Mouse (Mus musculus): ENCODE data around the gene Vwa8. TPM values are rescaled to one million over a fixed set of nuclear protein-coding genes. Genes with fewer than 3 reads are reported as not detected.
"Not testable (repeated sequence)": the region's sequence is repeated elsewhere in the genome, so short reads cannot be mapped to it uniquely, and the experiment has no call there.

The Vwa8 gene
- polyA plus RNA-seq, 1 experiment from 2014 or later: 7.9 TPM

DNA sequence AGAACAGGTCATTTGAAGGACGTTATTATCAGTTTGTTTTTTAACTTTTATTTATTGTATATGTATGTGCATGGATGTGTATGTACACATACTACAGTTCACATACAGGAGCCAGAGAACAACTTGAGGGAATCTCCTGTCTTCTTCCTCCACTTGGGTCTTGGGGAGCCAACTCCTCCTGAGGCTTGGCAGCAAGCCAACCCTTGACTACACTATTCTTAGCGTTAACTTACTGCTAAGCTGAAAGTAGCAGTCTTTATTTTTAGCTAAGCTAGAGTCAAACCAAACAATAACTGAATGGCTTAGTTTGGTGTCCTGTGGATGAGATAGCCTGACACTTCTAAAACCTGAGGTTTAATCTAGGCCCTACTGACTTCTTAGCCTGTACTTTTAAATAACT is 135.4 kb downstream of the Vwa8 start:
- Histone ChIP-seq H3K9me3 (replicated peaks) (no peaks in the 10 kb centered on the region), H3K4me1 (replicated peaks) (no peaks in the 10 kb centered on the region), H3K4me2 (no peak overlapping the region), H3K4me3 (replicated peaks) (no peak overlapping the region), H3K36me3 (replicated peaks) (no peaks in the 10 kb centered on the region), H3K27me3 (no peaks in the 10 kb centered on the region), H3K27ac (replicated peaks) (no peak overlapping the region), H3K9ac (no peak overlapping the region)
- WGBS (ENCODE audit: insufficient replicate concordance): 55% methylated on average over 2 of the region's 2 CpGs
- no peak for ATAC-seq (ENCODE audit: insufficient read depth)

DNA sequence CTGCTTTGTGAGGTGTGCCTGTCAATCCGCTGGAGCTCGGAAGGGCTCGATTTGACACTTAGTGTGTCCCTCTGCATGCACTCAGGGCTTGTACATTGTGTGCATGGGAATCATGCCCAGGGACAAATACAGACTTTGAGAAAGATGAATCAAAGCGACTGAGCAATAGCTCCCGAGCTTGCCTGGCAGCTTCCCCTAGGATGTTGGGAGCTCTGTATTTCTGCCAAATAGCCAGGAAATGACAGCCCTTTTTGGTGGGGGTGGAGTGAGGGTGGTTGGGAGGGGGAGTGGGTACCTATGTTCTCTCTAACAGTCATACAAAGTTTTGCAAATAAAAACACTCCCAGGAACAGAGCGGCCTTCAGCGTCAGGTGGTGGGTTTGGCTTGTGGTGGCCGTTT is 138.7 kb downstream of the Vwa8 start:
- no peaks in the 10 kb centered on the region for H3K4me1 ChIP-seq (replicated peaks)
- no peak overlapping the region for H3K4me3 ChIP-seq (replicated peaks)
- no peaks in the 10 kb centered on the region for H3K9me3 ChIP-seq (replicated peaks)
- no peak overlapping the region for H3K9ac ChIP-seq
- H3K36me3 ChIP-seq (replicated peaks): no peaks in the 10 kb centered on the region
- whole genome bisulfite sequencing (ENCODE audit: insufficient replicate concordance): 78% methylated on average over 8 of the region's 8 CpGs
- no peaks in the 10 kb centered on the region for H3K27me3 ChIP-seq
- no peak overlapping the region for H3K4me2 ChIP-seq
- H3K27ac ChIP-seq (replicated peaks): no peak overlapping the region
- no peak for ATAC-seq (ENCODE audit: insufficient read depth)

DNA sequence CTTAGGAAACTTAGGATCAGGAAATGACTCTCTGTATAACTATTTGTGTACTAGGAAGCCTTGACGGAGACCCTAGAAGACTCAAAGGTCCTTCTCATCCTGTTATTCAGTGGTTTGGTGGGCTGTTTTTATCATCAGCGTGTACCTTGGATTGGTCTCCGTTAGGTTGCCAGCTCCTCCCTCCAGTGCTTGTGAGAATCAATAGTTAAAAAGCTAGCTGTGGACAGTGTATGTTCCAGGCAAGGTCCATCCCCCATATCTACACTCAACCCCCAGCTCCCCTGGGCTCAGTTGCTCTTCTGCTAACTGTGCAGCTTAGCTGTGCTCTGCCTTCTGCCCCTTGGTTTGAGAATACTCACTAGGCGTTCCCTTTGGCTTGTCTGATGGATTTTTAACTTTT is 143.6 kb downstream of the Vwa8 start:
- Histone ChIP-seq H3K36me3 (replicated peaks) (no peaks in the 10 kb centered on the region), H3K4me1 (replicated peaks) (no peaks in the 10 kb centered on the region), H3K4me3 (replicated peaks) (no peak overlapping the region), H3K27me3 (no peaks in the 10 kb centered on the region), H3K27ac (replicated peaks) (no peak overlapping the region), H3K9ac (no peak overlapping the region), H3K9me3 (replicated peaks) (no peaks in the 10 kb centered on the region), H3K4me2 (no peak overlapping the region)
- WGBS (ENCODE audit: insufficient replicate concordance): 59% methylated on average over 4 of the region's 4 CpGs
- no peak for ATAC-seq (ENCODE audit: insufficient read depth)

DNA sequence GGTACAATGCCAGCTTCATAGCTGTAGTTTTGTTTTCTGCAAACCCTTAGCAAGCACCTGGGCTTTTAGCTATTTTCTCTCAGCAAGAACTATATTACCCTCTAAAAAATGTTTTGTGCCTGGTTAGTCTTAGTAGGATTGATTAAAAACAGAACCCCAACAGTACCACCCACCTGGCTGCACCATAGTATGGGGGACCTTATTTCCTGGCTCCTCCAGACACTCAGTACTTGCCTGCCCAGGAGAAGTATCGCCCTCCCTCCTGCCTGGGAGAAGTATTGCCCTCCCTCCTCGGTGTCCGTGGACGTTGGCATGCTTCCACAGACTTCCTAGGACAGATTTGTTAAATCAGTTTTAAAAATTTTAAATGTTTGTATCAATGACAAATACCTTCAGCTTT is 144.7 kb downstream of the Vwa8 start:
- no peak overlapping the region for H3K4me3 ChIP-seq (replicated peaks)
- H3K9me3 ChIP-seq (replicated peaks): no peaks in the 10 kb centered on the region
- no peak overlapping the region for H3K4me2 ChIP-seq
- no peaks in the 10 kb centered on the region for H3K27me3 ChIP-seq
- 71% methylated on average over 4 of the region's 4 CpGs for WGBS (ENCODE audit: insufficient replicate concordance)
- no peak for ATAC-seq (ENCODE audit: insufficient read depth)
- H3K36me3 ChIP-seq (replicated peaks): no peaks in the 10 kb centered on the region
- H3K9ac ChIP-seq: no peak overlapping the region
- H3K27ac ChIP-seq (replicated peaks): no peak overlapping the region
- no peaks in the 10 kb centered on the region for H3K4me1 ChIP-seq (replicated peaks)

DNA sequence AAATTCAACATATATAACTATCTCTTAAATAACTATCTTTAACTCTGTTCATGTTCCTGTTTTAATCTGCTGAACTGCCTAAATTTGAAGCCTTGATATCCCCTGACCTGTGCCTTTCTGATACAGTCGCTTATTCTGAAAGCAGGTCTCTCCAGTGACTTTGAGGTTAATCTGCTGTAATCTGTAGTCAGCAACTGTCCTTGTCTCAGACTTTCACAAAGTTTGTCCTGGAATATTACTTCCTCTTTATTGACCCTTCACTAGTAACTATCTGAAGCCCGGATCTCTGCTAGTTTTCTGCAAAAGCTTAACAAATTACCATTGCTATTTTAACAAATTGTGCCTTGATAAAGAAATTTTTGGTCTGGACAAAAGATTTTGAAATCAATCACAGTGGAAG is 147.5 kb downstream of the Vwa8 start:
- ATAC-seq (ENCODE audit: insufficient read depth): no peak
- Histone ChIP-seq H3K27me3 (no peaks in the 10 kb centered on the region), H3K9me3 (replicated peaks) (no peaks in the 10 kb centered on the region), H3K36me3 (replicated peaks) (no peaks in the 10 kb centered on the region), H3K4me2 (no peak overlapping the region), H3K4me1 (replicated peaks) (no peaks in the 10 kb centered on the region), H3K9ac (no peak overlapping the region), H3K27ac (replicated peaks) (no peak overlapping the region), H3K4me3 (replicated peaks) (no peak overlapping the region)
- WGBS (ENCODE audit: insufficient replicate concordance): 67% methylated on average over 2 of the region's 2 CpGs

DNA sequence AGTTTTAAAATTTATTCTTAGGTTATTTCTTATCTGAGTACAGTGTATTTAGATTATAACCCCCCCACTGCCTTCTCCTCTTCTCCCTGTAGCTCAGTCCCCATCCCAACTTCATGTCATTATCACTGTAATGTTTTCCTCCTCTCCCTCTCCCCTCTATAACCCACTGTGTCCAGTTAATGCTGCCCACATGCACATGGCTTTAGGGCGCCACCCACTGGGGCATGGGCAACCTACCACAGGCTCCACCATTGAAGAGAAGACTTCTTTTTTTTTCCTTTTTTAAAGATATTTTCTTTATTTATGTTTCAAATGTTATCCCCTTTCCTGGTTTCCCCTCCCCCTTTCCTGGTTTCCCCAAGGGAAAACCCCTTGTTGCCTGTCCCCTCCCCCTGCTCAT is 154.7 kb downstream of the Vwa8 start:
- Histone ChIP-seq H3K36me3 (replicated peaks) (no peaks in the 10 kb centered on the region), H3K4me1 (replicated peaks) (no peaks in the 10 kb centered on the region), H3K9me3 (replicated peaks) (no peaks in the 10 kb centered on the region), H3K4me2 (no peak overlapping the region), H3K27me3 (no peaks in the 10 kb centered on the region), H3K27ac (replicated peaks) (no peak overlapping the region), H3K4me3 (replicated peaks) (no peak overlapping the region), H3K9ac (no peak overlapping the region)
- 40% methylated on average over 1 of the region's 1 CpGs for WGBS (ENCODE audit: insufficient replicate concordance)
- no peak for ATAC-seq (ENCODE audit: insufficient read depth)

DNA sequence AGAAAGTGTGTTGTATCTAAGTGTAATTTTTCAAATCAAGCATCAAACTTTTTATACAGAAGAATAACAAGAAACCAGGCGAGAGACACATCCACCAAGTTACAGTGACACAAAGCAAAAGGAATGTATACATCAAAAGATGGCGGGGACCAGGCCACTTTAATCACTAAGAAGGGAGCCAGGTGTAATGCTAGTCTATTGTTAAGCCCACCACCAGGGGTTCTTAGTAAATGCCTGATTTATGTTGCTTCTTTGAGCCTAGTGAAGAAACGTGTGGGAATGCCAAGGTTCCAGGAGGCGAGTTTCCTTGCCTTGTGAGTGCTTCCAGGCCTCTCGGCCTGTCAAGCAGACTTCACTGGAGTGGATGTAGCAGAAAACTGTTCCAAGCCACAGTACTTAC is 168.9 kb downstream of the Vwa8 start:
- not testable (repeated sequence) for H3K4me3 ChIP-seq (replicated peaks); H3K36me3 ChIP-seq (replicated peaks); H3K4me2 ChIP-seq; H3K27ac ChIP-seq (replicated peaks); H3K27me3 ChIP-seq; ATAC-seq (ENCODE audit: insufficient read depth); H3K9ac ChIP-seq; H3K9me3 ChIP-seq (replicated peaks); H3K4me1 ChIP-seq (replicated peaks)
- 60% methylated on average over 5 of the region's 5 CpGs for WGBS (ENCODE audit: insufficient replicate concordance)

DNA sequence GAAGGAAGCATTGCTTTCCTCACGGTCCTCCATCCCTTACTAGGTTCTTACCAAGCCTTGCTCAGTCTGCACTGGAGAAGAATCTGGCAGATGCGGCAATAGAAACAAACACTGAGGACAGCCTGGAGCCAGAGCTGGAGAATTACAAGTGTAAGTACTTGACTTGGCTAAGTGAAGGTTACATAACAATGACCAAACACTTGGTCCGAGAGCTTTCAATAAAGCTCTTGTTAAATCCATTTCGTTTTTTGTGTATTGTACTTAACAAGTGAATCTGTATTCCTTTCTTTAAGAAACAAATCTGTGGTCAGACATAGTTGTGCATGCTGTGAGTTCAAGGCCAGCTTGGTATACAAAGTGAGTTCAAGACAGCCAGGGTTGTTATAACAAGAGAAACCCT is 169.7 kb downstream of the Vwa8 start:
- 68% methylated on average over 4 of the region's 4 CpGs for WGBS (ENCODE audit: insufficient replicate concordance)
- ATAC-seq (ENCODE audit: insufficient read depth): no peak
- Histone ChIP-seq H3K4me2 (no peak overlapping the region), H3K9ac (no peak overlapping the region), H3K4me1 (replicated peaks) (no peaks in the 10 kb centered on the region), H3K9me3 (replicated peaks) (no peaks in the 10 kb centered on the region), H3K4me3 (replicated peaks) (no peak overlapping the region), H3K36me3 (replicated peaks) (no peaks in the 10 kb centered on the region), H3K27me3 (no peaks in the 10 kb centered on the region), H3K27ac (replicated peaks) (no peak overlapping the region)

DNA sequence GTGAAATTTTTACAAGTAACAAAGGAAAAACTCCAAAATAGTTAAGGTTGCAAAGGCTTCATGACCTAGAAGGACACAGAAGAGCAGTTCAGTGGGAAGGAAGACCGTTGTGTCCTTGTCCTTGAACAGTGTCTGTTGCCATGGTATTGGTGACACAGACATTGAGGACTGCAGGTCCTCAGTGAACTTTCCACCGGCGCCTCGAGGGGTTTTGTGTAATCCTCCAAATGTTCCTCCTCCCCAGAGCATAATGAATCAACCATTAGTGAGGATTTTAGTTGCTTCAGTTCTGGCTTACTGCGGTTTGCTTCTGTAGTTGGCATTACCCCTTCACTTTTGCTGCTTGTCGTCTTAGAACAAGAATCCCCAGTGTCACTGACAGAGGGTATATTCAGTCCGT is 172.9 kb downstream of the Vwa8 start:
- no peak overlapping the region for H3K4me2 ChIP-seq
- no peak overlapping the region for H3K9ac ChIP-seq
- H3K36me3 ChIP-seq (replicated peaks): no peaks in the 10 kb centered on the region
- 57% methylated on average over 7 of the region's 7 CpGs for WGBS (ENCODE audit: insufficient replicate concordance)
- ATAC-seq (ENCODE audit: insufficient read depth): no peak
- no peak overlapping the region for H3K27ac ChIP-seq (replicated peaks)
- H3K27me3 ChIP-seq: no peaks in the 10 kb centered on the region
- no peaks in the 10 kb centered on the region for H3K4me1 ChIP-seq (replicated peaks)
- no peak overlapping the region for H3K4me3 ChIP-seq (replicated peaks)
- no peaks in the 10 kb centered on the region for H3K9me3 ChIP-seq (replicated peaks)

DNA sequence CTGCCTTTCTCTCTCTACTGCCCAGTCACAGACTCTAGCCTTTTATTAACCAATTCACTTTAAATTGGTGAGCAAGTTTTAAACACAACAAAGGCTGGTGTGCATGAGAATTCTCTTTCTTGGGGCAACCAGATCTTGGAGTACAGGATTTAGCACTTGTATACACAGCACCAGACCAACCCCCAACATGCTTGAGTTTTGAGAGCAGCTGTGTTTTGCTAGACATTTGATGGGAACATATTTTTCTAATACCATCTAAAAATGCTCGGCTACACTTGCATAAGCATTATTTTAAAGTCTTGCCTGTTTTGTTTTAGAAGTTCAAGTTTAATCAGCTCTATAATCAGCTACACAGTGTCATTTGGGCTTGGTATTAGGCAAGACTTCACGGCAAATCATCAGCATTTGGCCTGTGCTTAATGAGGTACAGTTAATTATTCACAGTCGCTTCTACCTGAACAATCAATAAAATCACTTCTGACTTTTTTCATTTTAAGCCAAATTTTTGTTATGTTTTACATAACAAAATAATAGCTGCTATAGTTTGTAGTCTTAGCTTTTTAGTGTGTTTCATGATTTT is 180.2 kb downstream of the Vwa8 start:
- H3K9me3 ChIP-seq (replicated peaks): no peaks in the 10 kb centered on the region
- no peak overlapping the region for H3K9ac ChIP-seq
- WGBS (ENCODE audit: insufficient replicate concordance): 75% methylated on average over 3 of the region's 3 CpGs
- H3K27me3 ChIP-seq: no peaks in the 10 kb centered on the region
- H3K4me1 ChIP-seq (replicated peaks): no peaks in the 10 kb centered on the region
- H3K4me3 ChIP-seq (replicated peaks): no peak overlapping the region
- H3K4me2 ChIP-seq: no peak overlapping the region
- H3K36me3 ChIP-seq (replicated peaks): no peaks in the 10 kb centered on the region
- no peak for ATAC-seq (ENCODE audit: insufficient read depth)
- no peak overlapping the region for H3K27ac ChIP-seq (replicated peaks)

DNA sequence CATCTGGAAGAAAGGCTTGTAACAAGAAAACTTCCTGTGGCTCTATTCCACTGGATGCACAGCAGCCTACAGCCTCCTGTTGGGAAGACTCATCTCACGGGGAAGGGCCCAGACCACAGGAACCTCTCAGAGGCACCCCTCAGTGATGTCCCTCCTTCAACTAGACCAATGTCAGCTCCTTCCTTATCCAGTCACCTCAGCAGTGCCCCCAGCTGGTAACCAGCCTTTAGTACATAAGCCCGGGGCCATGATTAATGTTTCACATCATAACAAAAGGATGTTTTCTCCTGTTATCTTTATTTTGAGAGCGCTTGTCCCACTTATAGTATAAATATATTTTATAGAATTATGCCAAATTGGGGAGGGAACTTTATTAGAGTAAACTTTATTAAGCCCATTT is 181.9 kb downstream of the Vwa8 start:
- Histone ChIP-seq H3K36me3 (replicated peaks) (no peaks in the 10 kb centered on the region), H3K27me3 (no peaks in the 10 kb centered on the region), H3K4me3 (replicated peaks) (no peak overlapping the region), H3K9me3 (replicated peaks) (no peaks in the 10 kb centered on the region), H3K4me1 (replicated peaks) (no peaks in the 10 kb centered on the region), H3K9ac (no peak overlapping the region), H3K4me2 (no peak overlapping the region), H3K27ac (replicated peaks) (no peak overlapping the region)
- no peak for ATAC-seq (ENCODE audit: insufficient read depth)
- WGBS (ENCODE audit: insufficient replicate concordance): 74% methylated on average over 3 of the region's 3 CpGs

DNA sequence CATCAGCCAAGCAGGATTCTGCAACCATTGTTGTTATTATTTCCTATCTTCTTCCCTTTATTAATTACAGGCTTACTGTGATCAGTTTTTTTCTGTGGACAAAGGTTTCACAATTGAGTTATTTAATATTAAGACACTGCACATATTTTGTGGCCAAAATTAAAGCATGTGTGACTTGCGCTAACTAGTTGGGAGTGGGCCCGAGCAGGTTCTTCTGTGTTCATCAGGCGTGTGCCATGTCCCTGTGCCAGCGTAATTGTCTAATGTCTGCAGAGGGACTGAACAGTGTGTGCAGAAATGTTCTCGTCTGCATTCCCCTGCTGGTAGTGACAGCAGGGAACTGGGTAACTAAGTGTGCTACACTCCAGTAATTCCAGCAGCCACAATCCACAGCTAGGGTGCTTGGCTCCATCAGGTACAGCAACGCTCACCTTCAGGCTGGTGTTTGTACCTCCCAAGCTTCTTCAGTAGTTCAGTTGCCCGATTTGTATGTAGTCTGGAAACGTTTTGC is 182.4 kb downstream of the Vwa8 start:
- ATAC-seq (ENCODE audit: insufficient read depth): no peak
- Histone ChIP-seq H3K36me3 (replicated peaks) (no peaks in the 10 kb centered on the region), H3K4me1 (replicated peaks) (no peaks in the 10 kb centered on the region), H3K27ac (replicated peaks) (no peak overlapping the region), H3K4me3 (replicated peaks) (no peak overlapping the region), H3K9ac (no peak overlapping the region), H3K27me3 (no peaks in the 10 kb centered on the region), H3K4me2 (no peak overlapping the region), H3K9me3 (replicated peaks) (no peaks in the 10 kb centered on the region)
- 72% methylated on average over 8 of the region's 8 CpGs for WGBS (ENCODE audit: insufficient replicate concordance)
